ENCODE assay signal across 38 mouse cellular contexts in the genomic region with DNA sequence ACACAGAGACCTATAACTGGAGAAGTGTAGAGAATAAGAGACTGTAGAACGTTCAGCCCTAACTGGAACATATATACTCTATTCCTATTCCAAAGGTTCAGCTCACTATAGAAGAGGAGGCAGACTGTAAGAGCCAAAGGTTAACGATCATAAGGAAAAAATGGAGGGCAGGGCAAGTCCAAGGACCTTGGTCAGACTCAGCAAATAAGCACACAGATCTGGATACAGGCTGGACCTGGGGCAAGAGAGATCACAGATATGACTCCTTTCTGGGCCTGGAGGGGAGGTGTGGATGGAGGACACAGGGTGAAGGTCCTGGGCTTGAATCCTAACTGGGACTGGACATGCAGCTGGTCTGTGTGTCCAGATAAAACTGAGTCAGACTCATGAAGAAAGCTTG. TPM values are rescaled to one million over a fixed set of nuclear protein-coding genes. Genes with fewer than 3 reads are reported as not detected.
"Had no signal": no experiment of that assay in that cellular context is flagged by ENCODE, and none has a peak within 500 bp of the region (broad histone marks: within the 10 kb centered on the region; RNA-seq: fewer than 3 reads in every experiment).

No protein-coding gene starts in this region.

- H3K4me3 ChIP-seq: embryonic facial prominence, embryonic 10.5 days; embryonic facial prominence, embryonic 12.5 days; embryonic facial prominence, embryonic 13.5 days; embryonic facial prominence, embryonic 15.5 days; erythroblast, embryonic 14.5 days; forebrain, embryonic 10.5 days; forebrain, embryonic 12.5 days; forebrain, embryonic 13.5 days; forebrain, embryonic 15.5 days; gastrocnemius, adult 2 months; heart, adult 2 months had no signal

- H3K27ac ChIP-seq: embryonic facial prominence, embryonic 10.5 days; embryonic facial prominence, embryonic 12.5 days; embryonic facial prominence, embryonic 13.5 days; embryonic facial prominence, embryonic 15.5 days; forebrain, embryonic 10.5 days; forebrain, embryonic 12.5 days; forebrain, embryonic 13.5 days; forebrain, embryonic 15.5 days; gastrocnemius, adult 2 months; heart, adult 2 months had no signal

- H3K36me3 ChIP-seq: embryonic facial prominence, embryonic 10.5 days; embryonic facial prominence, embryonic 12.5 days; embryonic facial prominence, embryonic 13.5 days; embryonic facial prominence, embryonic 15.5 days; forebrain, embryonic 10.5 days; forebrain, embryonic 12.5 days; forebrain, embryonic 15.5 days had no signal

- H3K4me2 ChIP-seq: embryonic facial prominence, embryonic 12.5 days; embryonic facial prominence, embryonic 13.5 days; embryonic facial prominence, embryonic 15.5 days; forebrain, embryonic 12.5 days; forebrain, embryonic 13.5 days; forebrain, embryonic 15.5 days had no signal

- H3K9ac ChIP-seq: embryonic facial prominence, embryonic 12.5 days; embryonic facial prominence, embryonic 13.5 days; embryonic facial prominence, embryonic 15.5 days; forebrain, embryonic 12.5 days; forebrain, embryonic 13.5 days; forebrain, embryonic 15.5 days; forebrain, postnatal 0 days had no signal

- H3K27me3 ChIP-seq: embryonic facial prominence, embryonic 12.5 days; embryonic facial prominence, embryonic 13.5 days; embryonic facial prominence, embryonic 15.5 days; forebrain, embryonic 12.5 days; forebrain, embryonic 13.5 days; forebrain, embryonic 15.5 days had no signal

- H3K9me3 ChIP-seq: embryonic facial prominence, embryonic 10.5 days; embryonic facial prominence, embryonic 12.5 days; embryonic facial prominence, embryonic 13.5 days; embryonic facial prominence, embryonic 15.5 days; forebrain, embryonic 10.5 days; forebrain, embryonic 12.5 days; forebrain, embryonic 13.5 days; forebrain, embryonic 15.5 days had no signal

- DNase-seq: cerebellum, adult 2 months; cerebellum, adult 8-10 months; cerebellum, adult 9-10 months; cerebellum, adult 9-11 months; cerebellum, postnatal 10 days; cerebellum, postnatal 14 days; cerebellum, postnatal 25 days; cerebellum, postnatal 36 days; embryo, embryonic 11 days; forebrain, postnatal 0 days; gastrocnemius, adult 2 months; gastrocnemius, postnatal 10 days; gastrocnemius, postnatal 14 days; gastrocnemius, postnatal 25 days; gastrocnemius, postnatal 36 days; heart, adult 11 months; heart, adult 18-20 months; heart, adult 2 months had no signal

- H3K4me1 ChIP-seq: embryonic facial prominence, embryonic 10.5 days; embryonic facial prominence, embryonic 12.5 days; embryonic facial prominence, embryonic 13.5 days; embryonic facial prominence, embryonic 15.5 days; forebrain, embryonic 10.5 days; forebrain, embryonic 12.5 days; forebrain, embryonic 13.5 days; forebrain, embryonic 15.5 days had no signal

- ATAC-seq: forebrain, embryonic 13.5 days; forebrain, embryonic 14.5 days; forebrain, embryonic 15.5 days; forebrain, embryonic 16.5 days; forebrain, postnatal 0 days had no signal

RNA-seq across cellular contexts. Expression of gene Olfr370, which starts 0.8 kb away (rescaled TPM):
- total RNA-seq: common myeloid progenitor, adult 5-6 weeks; forebrain, postnatal 0 days; gastrocnemius, adult 18-20 months; gastrocnemius, adult 2 months; gastrocnemius, postnatal 10 days; gastrocnemius, postnatal 14 days; gastrocnemius, postnatal 25 days; gastrocnemius, postnatal 36 days; gastrocnemius, postnatal 4 days; granulocyte monocyte progenitor cell, adult 5-6 weeks; heart, adult 18-20 months; heart, adult 2 months had no signal
- polyA plus RNA-seq: cerebellum, adult 2 months; cortical plate, adult 2 months; embryonic facial prominence, embryonic 10.5 days; embryonic facial prominence, embryonic 11.5 days; embryonic facial prominence, embryonic 12.5 days; embryonic facial prominence, embryonic 13.5 days; erythroblast, embryonic 14.5 days; forebrain, embryonic 10.5 days; forebrain, embryonic 11.5 days; forebrain, embryonic 12.5 days; forebrain, embryonic 13.5 days; forebrain, embryonic 14.5 days; forebrain, embryonic 16.5 days; forebrain, postnatal 0 days; frontal cortex, adult 2 months; gonadal fat pad, adult 2 months; heart, adult 2 months had no signal
